Mouse (Mus musculus) right cerebral cortex, adult 18-20 months (tissue): ENCODE measurements around the gene Adgb.
"Not testable (repeated sequence)": the region's sequence is repeated elsewhere in the genome, so short reads cannot be mapped to it uniquely, and the experiment has no call there.

Experiments used
- DNase-seq: peaks from one replicate; pipeline ENCODE4 v3.0.0; 2022; ENCODE audit warnings: mixed read lengths

Adgb gene

DNA sequence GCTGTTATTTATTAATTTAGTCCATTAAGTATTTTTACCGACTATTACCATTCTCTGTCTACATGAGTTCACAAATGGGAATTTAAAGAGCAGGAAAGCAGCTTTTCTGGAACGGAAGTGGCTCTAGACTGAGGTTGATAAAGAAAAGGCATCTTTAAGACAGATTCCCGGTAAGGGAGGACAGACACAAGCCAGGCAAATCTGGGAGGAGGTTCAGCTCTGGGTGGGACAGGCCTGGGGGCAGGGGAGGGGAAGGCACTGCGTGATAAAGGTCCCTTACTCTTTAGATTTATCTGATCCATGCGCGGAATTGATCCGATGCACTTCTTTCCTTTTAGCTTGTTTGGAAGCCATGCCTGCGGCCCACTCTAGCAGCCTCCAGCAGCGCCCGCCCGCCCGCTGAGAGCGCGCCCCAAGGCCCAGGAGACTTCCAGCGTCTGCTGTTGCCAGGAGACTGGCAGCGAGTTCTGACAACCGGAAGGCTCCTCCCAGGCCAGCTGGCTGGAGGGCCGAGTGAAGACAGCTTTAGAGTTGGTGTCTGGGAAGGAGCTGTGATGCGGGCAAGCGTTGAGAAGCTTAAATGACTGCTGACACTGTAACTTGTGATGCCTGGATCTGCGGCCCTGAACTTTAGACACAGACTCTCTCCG, at the start of gene Adgb:
TSS of gene Adgb (minus strand) at position 366 of the 650 bp plus-strand sequence.
- peak; percentile 58 for DNase-seq

- DNase-seq = no peak
These were observed 8.0 kb upstream of the Adgb start for GRCm38 (mm10) chr10:10480139-10480538.

DNA sequence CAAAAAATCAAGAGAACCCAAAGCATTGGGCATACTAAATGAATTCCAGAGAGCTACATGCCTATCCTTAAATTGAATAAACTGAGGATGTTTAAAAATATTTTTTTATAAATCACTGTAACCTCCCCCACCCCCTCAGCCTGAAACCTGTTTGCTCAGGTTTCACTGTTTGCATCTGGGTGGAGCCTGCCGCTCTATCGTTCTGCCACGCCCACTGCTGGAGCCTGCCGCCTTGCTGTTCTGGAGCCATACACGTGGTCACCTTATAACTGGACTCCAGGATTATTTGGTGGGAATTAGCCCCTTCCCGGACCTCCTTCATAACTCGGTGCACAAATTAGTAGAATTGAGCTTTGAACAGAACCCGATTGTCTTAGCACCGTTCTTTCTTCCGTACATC, 5.3 kb upstream of the Adgb start:
- not testable (repeated sequence) for DNase-seq

- DNase-seq = no peak
These were observed 4.8 kb upstream of the Adgb start for GRCm38 (mm10) chr10:10476956-10477355.

GRCm38 (mm10) chr10:10476549-10476948, 4.4 kb upstream of the Adgb start:
- no peak for DNase-seq

DNA sequence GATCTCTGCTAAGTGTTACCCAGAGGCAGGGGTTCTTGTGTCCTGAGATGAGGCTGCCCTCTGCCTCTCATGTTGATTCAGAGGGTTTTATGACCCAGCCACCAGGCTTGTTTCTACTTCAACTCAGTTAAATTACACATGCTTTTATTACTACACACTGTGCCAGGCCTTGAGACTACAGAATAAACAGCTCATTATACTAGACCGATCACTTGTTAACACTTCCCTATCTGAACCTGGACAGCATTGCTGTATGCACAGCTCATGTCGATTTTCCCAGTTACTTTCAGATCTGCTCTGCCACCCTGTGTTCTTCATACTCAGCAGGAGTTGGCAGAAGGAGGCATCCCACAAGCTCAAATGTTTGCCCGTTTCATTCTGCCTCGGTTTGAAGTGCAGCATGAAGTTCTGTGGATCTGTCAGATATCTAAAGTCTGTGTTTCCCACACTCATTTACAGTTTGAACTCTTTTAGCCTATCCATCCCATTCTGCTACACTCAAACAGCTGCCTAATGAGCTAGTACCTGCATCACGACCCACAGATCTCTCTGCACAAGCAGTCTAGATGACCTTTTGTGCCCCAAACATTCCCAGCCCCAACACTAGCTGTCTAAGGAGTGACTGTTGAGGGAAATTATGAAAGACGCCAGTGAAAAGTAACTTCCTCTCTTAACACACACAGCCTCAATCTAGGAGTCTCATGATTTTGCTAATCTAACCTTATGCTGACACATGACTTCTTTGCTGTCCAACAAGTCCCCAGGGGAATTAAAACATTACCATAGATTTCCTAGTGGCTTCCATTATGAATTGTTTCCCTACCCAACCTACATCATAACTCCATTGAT, 3.2 kb downstream of the Adgb start:
- peak; percentile 11 for DNase-seq

GRCm38 (mm10) chr10:10460113-10460512, 12.0 kb downstream of the Adgb start:
- no peak for DNase-seq

DNA sequence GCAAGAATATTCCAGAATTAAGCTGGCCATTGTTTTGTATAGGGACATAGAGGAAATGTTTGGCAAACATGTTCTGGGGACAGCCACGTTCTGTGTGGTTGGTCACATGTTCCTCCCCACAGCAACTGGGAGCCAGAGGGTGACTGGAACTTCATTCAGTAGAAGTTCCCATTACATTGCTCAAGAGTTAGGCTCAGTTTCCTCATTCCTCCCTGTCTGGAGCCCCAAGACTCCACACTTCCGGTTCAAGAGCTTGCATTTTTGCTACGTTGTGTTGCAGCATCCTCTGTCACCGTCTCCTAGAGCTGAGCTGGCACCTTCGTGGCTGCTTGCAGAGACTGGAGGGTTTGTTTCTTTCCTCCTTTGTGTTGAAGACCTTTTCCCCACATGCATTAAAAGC, 15.1 kb downstream of the Adgb start:
- DNase-seq = no peak

GRCm38 (mm10) chr10:10449067-10449466, 23.1 kb downstream of the Adgb start:
- DNase-seq = no peak

DNA sequence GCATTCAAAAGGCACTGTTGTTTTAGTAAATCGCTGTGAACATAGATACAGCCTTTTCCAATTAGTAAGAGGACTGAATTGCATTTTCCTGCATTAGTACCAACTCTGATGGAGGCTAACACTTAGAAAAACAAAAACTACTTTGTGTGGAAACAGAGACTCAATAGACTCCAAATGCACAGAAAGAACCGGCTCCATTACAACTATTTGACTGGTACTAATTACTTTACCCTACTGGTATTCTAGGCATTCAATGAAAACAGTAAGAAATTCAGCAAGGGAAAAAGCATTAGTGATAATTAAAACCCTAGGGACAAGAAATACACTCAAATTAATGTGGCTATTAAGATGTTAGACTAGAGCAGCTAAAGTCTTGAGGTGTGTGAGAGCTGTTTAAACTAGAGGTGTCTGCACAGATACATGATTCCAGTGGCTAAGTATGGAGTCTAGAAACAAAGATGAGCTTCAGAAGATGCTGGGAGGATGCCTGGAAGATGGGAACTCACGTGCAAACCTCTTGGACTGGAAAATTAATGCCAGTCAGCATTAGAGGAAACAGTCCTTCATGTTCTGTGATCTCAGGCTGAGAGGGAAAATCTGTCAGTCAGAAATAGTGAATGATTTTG, 27.2 kb downstream of the Adgb start:
- DNase-seq = no peak

DNA sequence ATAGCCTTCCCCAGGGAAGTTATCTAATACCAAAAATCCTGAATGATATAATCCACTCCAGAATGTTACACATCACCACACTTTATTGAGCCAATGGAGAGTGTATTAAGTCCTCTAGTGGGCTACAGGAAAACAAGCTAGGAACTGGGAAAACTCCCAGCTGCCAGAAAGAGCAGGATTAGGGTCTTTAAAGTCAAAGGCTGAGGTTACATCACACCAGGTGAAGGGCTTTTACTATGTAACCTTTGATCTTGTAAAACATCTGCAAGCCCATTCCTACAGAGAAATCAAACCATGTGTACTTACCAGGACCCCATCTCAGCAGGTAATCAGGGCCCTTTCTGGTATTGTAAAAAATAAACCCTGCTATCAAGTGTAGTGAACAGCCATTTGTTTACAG, 28.6 kb downstream of the Adgb start:
- DNase-seq = no peak

DNA sequence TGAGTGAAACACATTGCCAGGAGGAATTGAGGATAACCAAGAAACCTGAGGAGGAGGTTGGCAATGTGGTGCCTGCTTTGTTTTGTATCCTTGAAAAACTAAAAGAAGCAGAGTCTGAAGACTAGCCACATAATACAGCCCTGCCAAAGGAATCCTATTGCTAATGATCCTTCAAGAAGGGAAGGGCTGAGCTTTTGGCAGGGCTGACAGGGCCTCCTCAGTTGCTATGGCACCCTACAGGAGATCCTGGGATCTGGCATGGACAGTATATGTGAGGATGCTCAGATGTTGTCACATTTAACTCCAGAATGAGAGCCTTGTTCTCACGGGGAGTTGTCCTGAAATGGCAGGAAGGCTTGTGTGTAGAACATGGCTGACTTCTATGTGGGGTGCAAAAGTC, 37.1 kb downstream of the Adgb start:
- no peak for DNase-seq

- no peak for DNase-seq
These were observed 42.5 kb downstream of the Adgb start for GRCm38 (mm10) chr10:10429635-10430034.

- no peak for DNase-seq
These were observed 43.1 kb downstream of the Adgb start for GRCm38 (mm10) chr10:10429032-10429431.

GRCm38 (mm10) chr10:10424383-10424782, 47.7 kb downstream of the Adgb start:
- DNase-seq = no peak

DNA sequence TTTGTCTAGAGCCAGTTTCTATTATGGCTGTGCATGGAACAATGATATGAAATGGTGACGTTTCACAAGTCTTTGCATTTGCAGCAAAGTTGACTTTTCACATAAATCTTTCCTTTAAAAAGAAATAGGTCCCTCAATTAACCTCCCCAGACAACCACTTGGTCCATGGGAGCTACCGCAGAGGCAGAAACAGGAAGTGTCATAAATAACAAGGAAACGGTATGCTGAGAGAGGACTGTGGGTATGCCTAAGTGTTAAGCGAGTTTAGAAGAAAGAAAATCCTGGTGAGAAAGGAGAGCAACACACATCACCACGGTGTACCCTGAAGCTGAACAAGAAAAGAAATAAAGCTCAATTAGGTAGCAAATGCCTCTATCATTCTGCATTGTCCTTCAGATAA, 61.1 kb downstream of the Adgb start:
- DNase-seq = no peak

GRCm38 (mm10) chr10:10408166-10408565, 64.0 kb downstream of the Adgb start:
- peak; percentile 19 for DNase-seq

DNA sequence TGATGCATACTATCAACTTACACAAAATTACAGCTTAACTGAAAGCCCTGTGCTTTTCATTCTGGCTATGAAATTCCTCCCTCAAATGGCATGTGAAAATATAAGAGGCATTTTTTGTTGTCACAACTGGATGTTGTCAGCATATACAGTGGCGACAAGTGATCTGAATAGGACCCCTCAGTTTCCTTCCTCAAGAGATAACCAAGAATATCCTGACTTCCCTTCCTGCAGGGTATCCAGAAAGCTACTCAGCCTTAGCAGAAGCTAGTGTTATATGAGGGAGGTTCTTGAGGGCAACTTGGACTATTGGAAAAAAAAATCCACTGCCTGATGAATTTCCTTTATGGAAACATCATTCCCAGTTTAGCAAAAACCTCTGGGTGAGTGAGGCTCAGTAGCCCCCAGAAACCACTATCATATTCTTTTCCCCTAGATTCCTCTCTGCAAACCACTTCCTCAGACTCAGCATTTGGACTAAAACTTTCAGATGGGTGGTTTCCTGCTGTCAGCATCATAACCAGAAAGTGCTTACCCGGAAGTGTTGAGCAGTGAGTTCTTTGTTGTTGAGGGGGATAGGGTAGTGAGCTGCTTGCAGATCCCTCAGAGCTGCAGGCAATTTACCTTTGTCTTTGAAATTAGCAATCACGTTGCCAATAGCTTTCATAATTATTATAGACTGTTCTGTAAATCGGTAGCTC, 76.2 kb downstream of the Adgb start:
- DNase-seq = no peak

GRCm38 (mm10) chr10:10374629-10375028, 97.5 kb downstream of the Adgb start:
- DNase-seq = no peak

- no peak for DNase-seq
These were observed 108.1 kb downstream of the Adgb start for GRCm38 (mm10) chr10:10364025-10364424.

DNA sequence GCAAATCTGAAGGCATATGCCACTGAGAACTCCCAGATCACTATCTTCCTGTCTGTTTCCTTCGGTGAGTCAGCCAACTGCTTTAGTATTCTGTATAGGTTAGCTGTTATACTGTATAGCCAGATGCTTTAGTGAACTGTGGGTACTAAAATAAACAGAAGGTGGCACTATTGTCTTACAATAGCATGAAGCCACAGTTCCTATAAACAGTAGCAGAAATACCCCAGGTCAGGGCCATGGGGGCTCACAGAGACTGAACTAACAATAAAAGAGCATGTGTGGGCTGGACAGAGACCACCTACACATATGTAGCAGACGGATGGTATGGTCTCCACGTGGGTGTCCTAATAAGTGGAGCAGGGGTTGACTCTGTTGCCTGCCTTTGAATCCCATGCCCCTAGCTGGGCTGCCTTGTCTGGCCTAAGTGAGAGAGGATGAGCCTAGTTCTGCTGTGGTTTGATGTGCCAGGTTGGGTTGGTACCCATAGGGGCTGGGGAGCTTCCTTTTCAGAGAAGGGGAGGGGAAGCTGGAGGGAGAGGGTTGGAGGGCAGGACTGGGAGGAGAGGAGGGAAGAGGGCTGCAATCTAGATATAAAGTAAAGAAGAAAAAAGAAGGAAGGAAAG, 116.4 kb downstream of the Adgb start:
- peak; percentile 18 for DNase-seq

DNA sequence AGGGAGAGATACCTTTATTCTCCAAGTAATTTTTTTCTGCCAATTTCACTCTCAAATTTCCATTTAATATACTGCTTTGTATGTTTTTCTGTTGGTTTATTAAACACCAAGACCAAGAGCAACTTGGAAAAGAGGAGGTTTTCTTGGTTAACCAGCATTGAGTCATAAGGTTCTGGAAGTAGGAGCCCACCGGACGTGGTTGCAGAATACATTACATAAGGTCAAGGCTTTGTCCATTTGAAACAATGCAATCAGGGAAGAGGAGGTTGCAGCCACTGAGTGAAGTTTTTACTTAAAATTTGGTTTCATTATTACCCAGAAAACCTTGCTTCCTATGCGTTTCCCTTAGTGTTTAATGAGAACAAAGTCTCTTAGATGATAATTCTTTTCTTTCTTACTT, 119.9 kb downstream of the Adgb start:
- no peak for DNase-seq

DNA sequence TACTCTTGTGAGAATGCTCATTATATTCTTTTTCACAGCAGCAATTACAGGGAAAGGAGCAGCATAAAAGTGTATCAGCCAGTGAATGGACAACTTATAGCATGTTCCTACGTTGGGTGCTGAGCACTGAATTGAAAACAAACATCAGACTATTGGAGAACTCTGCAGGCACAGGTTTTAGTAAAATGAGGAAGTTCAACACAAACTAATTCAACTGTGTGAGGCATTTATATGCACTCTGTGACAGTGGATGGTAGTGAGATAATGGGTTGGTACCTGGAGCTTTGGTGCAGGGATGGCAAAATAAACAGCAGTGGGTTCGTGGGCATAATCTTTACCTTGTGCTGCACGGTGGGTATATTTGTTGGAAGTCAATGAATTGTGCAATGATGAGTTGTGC, 121.6 kb downstream of the Adgb start:
- DNase-seq = no peak
